Mouse (Mus musculus): ENCODE data around the gene D17Wsu92e.
A peak's percentile ranks its signal among the peaks of the same experiment; 100 is the strongest.

Gene D17Wsu92e

DNA sequence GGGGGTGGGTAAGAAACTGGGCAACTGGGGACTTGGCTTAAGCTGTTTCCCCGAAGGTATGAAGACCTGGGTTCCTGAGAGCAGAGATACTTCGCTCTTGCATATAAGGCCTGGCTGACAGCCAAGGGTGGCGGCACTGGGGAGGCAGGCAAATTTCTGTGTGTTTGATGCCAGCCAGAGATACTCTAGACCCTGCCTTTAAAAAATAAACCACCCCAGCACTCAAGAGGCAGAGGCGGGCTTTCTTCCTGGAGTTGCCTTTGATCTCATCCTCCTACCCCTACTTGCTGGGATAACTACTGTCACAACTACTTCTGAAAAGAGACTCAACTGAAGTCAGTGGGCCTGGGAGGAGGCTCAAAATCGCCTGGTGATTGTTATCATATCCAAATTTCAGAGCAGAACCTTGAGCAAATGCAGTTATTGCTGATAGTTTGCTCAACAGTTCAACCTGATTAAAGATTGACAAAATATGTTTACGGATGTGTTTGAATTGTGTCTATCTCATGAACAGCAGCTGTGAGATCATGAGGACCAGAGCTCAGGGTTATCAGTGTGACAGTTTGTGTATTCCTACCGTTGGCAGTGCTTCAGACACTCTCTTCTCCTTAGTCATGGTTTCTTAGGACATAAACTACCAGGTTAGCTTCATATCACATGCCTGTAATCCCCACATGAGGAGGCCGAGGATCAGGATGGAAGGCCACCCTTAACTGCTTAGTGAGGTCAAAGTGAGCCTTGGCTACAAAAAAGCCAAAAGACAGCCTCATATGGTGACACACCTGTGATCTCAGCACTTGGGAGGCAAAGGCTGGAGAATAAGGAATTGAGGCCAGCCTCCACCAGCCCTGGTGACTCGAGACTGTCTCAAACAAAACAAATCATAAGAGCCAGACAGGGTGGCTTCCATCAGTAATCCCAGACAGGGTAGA, 1.2 kb upstream of the D17Wsu92e start:
- peak; percentile 79 for DNase-seq

DNA sequence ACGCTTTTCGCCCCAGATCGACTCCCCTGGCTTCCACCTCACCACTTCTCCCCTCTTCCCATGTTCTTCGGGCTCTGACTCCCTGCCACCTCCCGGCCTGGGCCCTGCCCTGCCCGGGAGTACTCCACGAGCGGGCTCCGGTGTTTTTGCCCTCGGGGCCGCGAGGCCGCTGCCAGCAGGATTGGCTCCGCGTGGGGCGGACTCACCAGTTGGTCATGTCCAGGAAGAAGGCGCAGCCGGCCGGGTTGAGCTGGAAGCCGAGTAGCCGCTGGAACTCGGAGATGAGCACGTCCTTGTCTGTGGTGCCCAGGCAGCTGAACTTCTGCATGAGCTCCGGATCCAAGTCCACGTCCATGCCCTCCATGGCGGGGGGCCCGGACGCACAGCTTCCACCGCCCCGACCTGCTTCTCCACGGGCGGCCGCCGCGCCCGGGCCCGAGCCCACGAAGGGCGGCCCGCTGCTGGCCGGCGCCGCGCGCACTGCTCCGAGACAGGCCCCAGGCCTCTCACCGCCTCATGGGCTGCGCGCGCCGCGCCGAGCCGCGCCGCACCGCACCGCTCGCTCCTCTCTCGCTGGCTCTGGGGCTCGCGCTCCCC, 379 bp downstream of the D17Wsu92e start:
- DNase-seq, result peak; percentile 72

DNA sequence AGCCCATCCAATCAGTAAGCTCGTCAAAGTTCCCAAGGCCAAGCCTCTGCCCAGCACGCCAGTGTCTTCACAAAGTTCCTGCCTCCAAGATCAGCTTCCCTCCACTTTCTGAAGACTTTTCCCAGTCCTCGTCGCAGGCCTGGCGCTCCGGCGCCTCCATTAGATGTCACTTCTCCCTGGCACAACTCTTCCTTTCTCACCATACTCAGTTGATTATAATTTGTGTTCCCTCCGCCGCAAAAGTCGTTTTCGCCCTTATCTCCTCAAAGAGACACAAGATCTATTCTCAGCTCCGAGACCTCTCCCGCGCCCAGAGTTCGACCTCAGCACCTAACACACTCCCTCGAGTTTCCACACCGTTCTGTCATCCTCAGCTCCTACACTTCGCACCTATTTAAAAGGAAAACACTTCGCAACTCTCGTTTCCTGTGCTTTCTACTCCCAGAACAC, 902 bp downstream of the D17Wsu92e start:
- DNase-seq, result peak; percentile 45

DNA sequence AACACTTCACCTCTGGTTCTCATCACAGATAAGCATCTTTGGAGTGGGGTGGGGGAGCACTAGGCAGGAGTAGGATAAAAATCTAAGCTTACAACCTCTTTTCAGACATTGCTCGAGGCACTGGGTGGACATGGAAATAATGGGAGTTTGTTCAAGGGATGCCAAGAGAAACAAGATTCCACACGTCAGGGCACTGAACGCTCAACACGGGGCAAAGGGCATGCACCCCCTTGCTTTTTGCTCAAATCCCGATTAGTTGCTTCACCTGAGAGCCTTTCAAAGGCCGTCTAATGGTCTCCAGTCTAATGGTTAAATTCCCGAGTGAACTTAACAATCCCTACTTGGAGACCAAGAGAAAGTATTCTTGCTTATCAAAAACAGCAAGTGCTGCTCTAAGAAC, 1.4 kb downstream of the D17Wsu92e start:
- DNase-seq, result no peak

DNA sequence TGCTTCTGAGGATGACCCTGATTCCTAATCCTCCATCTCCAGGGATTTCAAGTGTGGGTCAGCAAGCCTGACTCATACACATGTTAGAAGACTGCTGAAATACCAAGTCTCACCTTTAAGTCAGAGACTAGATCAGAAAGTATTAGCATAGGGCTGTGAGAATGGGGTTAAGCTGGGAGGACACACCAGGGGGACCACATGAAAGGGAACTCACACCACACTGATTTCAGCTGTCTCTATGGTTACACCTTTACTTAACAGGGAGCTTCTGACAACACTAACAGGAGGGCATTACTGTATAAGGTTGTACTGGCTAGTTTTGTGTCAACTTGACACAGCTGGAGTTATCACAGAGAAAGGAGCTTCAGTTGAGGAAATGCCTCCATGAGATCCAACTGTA, 5.8 kb downstream of the D17Wsu92e start:
- no peak for DNase-seq

DNA sequence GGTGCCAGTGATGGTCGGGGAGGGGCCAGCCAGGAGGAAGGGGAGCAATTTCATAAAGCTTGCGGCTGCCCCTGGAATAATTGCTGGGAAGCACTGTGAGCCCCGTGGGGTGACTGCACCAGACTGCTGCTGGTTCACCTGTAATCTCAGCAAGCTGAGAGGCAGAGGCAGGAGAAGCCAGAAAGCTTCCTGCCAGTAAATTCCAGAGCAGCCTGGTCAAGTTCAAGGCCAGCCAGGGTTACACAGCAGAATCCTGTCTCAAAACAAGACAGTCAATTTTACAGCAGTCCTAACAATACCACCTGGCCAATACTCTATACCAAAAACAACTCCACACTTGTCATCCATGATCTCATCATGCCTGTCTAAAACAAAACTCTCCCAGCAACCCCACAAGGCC, 8.5 kb downstream of the D17Wsu92e start:
- no peak for DNase-seq

DNA sequence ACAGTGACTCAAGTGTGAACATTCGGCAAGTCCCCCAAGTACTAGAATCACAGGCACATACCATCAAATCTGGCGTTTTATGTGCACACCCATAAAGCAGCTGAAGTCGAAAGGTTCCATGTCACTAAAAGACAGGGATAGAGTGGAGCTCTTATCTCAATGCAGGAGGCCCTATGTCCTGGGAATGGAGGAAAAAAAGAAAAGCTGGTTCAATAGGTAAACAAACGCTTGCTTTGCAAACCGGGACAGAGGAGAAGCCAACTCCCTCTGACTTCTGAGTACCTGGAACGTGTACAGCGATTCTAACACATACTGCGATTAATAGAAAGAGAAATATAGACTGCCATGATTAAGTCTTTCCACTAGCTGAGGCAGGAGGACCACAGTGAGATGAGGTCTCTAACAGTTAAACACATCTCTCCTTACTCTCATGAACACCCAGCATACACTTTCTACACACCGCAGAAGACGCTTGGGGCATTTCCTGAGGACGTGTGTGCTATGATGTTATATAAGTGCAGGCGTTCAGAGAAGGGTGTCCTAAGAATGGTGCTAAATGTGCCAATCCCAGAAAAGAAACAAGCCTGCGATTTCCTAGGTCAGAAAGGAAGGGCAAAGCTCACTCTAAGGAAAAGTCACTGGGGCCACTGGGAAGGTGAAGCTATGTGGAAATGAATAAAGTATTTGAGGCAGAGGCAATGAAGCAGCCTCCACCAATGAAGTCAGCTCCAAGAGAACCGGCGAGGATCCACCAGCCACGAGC, 9.7 kb downstream of the D17Wsu92e start:
- DNase-seq, result no peak

DNA sequence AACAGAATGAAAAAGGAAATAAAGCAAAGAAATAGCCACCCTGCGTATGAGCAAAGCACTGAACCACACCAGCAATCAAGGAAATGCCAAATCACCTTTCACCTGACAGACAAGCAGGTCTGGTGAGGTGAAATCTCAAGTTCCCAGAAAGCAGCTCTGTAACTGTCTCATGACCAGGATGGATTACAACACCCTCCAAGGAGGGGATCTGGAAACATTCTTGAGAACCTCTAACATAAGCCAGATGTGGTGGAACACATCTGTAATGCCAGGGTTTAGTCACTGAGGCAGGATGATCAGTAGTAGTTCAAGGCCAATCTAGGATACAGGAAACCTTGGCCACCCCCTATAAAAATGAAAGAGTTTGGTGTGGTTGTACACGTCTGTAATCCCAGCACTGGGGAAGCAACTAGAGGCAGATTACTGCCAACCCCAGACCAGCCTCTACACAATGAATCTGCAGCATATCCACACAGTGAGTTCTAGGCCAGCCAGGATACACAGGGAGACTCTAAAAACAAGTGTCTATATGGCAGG, 12.8 kb downstream of the D17Wsu92e start:
- DNase-seq, result no peak

DNA sequence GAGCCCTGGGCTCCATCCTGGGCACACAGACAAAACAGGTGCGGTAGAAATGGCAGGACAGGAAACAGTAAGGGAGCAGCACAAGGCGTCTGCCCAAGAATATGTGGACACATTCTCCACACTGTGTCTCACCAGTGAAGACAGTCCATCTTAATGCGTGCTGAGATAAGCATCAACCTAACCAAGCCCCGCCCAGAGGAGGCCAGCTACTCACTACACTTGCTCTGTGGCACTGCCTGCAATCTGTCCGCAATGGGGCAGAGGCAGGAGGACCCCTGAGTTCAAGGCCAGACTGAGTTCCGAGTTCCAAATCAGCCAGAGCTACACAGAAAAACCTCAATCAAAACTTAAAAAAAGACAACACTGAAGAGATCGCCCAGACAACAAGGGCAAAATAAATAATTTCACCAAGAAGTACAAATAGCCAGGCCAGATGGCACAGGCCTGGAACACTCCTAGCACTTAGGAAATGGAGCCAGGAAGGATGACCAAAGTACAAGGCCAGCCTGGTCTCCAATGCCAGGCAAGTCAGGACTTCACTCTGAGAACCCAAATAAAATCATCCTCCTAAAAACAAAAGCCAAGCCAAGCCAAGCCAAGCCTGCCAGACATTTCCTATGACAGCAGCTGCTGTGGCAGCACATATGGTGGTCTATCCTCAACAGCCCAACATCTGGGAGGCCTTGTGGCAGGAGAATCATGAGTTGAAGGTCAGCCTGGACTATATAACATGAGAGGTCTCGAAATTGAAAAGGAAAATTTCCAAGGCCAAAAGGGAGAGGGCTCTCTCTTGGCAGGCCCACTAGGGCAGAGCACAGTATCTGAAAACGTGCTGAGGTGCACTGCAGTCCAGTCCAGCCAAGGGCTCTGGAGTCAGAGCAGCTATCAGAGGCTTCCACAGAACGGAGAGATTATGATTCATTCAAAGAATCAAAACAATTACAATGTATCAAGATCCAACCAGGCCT, 15.4 kb downstream of the D17Wsu92e start:
- no peak for DNase-seq

DNA sequence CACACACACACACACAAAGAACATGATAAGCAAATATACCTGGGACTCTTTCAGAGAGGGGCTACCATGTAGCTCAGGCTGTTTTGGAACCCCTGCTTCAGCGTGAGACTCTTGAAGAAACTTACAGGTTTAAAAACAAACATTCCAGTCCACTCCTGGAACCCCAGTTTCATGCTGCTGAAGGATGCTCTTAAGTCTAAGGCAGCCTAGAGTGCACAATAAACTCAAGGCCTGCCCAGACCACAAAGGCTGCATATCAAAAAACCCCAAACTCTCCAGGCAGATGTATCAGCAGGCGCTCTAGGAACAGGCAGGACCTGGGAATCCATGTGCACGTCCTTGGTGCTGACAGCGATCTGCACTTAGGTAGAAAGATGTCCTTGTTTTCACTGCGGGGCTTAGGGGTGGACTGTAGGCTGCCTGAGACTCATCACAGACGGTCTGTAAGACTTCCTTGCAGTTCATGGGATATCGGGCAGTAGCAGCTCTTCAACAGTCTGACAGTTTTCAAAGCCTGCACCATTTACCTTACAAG, 16.2 kb downstream of the D17Wsu92e start:
- DNase-seq, result no peak

DNA sequence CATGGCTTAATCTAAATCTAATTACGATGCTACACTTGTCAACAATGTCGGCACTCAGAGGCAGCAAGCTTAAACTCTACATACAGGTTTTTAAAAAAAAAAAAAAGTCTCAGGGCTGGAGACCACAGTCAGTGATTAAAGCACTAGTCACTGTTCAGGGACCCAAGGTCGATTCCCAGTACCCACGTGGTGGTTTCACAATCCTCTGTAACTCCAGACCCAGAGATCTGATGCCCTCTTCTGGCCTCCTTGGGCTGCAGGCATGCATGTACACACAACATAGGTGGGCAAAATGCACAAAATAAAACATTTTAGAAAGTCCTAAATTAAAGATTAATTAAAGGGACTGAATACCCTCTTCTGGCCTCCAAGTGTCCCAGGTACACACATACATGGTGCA, 16.7 kb downstream of the D17Wsu92e start:
- no peak for DNase-seq

DNA sequence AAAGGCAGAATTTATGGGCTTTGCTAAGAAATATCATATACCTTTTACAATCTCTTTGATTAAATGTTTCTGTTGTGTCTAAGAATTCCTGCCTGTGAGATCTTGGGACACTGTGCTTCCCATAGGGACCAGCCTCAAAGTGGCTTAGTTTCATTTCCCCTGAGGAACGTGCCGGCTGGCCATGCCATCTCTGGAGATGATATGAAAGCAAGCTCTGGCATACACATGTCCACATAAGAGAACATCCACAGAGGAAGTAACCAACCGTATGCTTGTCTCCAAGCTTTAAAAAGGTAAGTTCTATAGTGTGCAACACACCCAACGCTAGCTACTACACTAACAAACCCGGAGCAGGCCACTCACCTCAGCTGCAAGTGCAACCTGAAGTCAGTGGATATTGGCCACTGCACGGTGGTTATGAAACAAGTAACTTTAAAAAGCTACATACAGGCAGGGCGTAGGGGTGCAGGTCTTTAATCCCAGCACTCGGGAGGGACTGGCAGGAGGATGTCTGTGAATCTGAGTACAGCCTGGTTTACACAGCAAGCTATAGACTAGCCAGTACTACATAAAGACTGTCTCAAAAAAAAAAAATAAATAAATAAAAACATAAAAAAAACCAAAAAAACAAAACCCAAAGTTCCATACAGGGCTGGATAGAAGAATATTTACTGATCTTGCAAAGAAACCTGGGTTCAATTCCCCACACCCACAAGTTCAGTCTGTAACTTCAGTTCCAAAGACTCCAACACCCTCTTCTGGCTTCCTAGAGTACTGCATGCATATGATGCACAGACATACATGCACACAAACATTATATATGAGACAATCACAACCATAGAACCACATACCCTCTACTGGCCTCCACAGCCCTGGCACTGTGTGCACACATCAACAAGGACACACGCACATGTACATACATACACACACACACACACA, 19.5 kb downstream of the D17Wsu92e start:
- no peak for DNase-seq

DNA sequence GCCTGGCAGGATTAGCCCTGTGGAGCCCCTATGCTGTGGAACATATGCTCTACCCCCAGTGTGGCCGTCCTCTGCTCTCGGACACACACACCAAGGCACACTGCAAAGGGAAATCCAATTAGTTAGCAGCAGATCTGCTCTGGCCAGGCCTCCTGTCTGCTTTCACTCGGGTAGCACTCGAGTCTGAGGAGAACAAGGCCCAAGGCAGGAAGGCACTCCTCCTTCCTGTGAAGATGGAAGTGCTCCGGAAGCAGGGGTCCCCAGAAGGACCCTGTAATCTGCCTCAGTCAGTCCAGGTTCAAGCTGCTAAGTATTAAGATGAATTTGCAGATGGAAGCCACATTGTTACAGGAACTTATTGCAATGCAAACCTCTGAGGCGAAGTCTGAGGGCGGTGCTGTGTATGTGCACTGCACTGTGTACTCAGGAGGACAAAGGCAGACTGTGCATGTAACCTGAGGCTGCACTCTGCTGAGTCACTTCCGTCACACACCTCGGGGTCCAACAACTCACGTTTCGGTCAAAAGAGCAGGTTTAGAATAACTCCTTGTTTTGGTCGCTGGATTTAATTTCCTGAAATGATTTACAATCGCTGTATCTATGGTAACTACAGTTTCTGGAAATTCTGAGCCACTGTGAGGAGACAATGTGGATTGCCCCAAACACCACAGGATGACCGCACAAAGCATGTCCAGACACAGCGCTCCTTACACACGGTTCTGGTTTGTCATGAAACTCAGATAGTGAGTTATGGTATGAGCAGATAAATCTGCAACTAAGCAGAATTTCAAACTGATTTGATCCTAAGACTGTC, 20.5 kb downstream of the D17Wsu92e start:
- DNase-seq, result peak; percentile 54

DNA sequence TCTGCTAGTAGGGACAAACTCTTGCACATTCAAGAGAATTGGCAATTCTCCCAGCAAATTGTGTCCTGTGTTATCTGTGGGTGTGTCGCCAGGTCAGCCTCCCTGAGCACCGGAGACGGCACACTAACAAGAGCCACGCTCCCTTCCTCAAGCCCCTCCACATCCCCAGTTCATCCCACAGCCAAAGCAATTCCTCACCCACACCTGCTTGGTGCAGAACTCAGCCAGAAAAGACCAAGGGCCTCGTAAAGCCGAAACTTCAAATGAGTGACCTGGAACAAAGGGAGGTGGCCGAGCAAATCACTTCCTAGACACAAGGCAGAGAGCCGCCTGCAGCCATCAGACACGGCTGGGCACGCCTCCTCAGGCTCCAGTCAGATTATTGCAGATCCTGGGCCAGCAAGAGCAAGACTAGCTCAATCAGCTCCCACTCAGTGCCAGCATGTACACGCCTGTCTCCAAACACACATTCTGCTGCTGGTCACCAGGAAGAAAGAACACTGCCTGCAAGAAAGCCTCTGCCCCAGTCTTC, 23.0 kb downstream of the D17Wsu92e start:
- DNase-seq, result peak; percentile 61

DNA sequence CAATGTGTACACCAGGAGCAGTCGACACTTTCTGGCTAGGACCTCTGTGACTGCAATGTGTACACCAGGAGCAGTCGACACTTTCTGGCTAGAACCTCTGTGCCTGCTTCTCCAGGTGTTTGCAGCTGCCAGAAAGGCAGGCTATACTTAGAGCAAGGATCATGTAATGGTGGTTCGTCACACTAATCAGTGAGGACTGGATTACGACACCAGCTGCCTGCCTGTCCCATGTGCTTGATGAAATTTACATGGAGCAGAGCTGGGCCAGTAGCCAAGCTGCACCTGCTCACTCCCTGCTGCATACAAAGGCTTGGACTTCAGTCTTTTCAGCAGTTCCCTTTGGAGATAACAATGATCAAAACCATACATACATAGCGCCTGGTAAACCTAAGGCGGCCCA, 23.7 kb downstream of the D17Wsu92e start:
- peak; percentile 55 for DNase-seq

DNA sequence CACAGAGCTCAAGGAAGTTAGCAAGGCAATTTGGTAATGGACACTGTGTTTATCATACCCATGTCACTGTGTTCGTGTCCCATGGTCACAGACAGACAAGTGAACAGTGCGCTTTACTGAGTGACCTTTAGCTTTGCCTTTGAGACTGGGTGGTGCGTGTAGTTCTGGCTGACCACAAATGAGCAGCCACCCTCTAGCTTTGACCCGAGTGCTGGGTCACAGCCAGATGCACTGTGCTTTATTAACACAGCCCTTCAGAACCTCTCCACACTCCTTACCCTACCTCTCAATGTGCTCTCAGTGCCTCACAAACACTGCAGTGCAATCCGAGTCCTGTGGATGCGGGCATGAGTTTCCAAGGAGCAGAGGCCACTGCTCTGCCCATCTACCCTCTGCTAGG, 27.3 kb downstream of the D17Wsu92e start:
- peak; percentile 49 for DNase-seq

DNA sequence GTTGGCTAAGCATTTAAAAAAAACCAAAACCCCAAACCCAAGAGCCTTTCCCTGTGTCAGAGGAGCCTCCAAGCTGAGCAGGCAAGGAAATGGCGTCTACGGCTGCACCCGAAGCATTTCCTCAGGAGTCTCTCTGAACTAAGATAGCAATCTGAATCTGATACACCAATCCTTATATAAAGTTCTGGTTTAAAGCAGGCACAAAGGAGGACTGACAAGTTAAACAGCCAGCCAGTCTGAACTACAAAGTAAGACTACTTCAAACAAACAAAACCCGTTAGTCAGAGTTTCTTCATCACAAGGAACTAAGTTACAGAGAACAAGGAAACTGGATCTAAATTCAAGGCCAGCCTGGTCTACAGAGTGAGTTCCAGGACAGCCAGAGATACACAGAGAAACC, 27.9 kb downstream of the D17Wsu92e start:
- no peak for DNase-seq

DNA sequence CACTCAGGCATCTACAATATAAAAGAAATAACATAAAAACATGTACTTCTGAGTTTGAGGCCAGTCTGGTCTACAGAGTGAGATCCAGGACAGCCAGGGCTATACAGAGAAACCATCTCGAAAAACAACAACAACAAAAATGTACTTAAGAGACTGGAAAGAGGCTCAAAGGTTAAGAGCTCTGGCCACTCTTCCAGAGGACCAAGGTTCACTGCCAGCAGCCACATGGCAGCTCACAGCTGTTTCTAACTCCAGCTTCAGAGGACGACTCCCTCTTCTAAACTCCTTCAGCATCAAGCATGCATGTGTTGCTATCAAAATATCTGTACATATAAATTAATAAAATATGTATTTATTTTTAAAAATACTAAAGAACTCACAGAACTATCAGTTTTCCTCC, 28.9 kb downstream of the D17Wsu92e start:
- DNase-seq, result peak; percentile 47

DNA sequence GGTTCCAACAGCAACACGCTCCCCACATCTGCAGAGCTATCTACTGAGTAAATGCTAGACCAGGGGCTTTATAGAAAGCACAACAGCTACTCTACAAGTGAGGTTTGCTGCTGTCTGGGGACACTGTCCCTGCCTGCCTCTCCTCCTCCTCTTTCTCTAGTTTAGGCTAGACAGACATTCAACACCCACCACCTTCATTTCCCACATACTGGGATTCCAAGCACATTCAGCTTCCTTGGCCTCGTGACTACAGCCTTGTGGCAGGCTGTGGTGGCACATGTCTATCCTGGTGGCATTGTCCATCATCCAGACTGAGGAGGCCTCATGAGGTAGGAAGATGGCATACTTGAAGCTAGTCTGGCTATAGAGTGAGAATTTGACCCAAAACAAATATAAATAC, 29.5 kb downstream of the D17Wsu92e start:
- no peak for DNase-seq

Measured in kidney, postnatal 10 days (tissue).